Mouse (Mus musculus) natural killer cell, adult 2 months (primary cell): ENCODE measurements at regions not wholly inside any gene's neighbourhood (a gene's known extent, or its start where the extent isn't known, plus 50 kb on each side); places are given as distances from the start of the nearest gene placed in this dataset.

Experiments used
- DNase-seq, 2 experiments: peaks; one replicate each; pipeline ENCODE4 v3.0.0; 2022; ENCODE audit warnings: low spot score in 2 of 2

- DNase-seq: no peak
These were observed 208.9 kb downstream of the Tle3 start for GRCm38 (mm10) chr9:61581046-61581445.

GRCm38 (mm10) chr9:61578255-61578654 is 206.1 kb downstream of the Tle3 start:
- no peak for DNase-seq

- no peak for DNase-seq
These were observed 201.6 kb downstream of the Tle3 start for GRCm38 (mm10) chr9:61573634-61574359.

- no peak for DNase-seq
These were observed 190.9 kb downstream of the Tle3 start for GRCm38 (mm10) chr9:61563017-61563416.

GRCm38 (mm10) chr9:61561551-61561950 is 189.4 kb downstream of the Tle3 start:
- DNase-seq: no peak

GRCm38 (mm10) chr9:61558621-61559020 is 186.5 kb downstream of the Tle3 start:
- no peak for DNase-seq

GRCm38 (mm10) chr9:61557025-61557424 is 184.9 kb downstream of the Tle3 start:
- DNase-seq: no peak

GRCm38 (mm10) chr9:61555173-61555572 is 183.0 kb downstream of the Tle3 start:
- no peak for DNase-seq

- no peak for DNase-seq
These were observed 182.4 kb downstream of the Tle3 start for GRCm38 (mm10) chr9:61554611-61555010.

GRCm38 (mm10) chr9:61553626-61554025 is 181.5 kb downstream of the Tle3 start:
- no peak for DNase-seq

- no peak for DNase-seq
These were observed 179.2 kb downstream of the Tle3 start for GRCm38 (mm10) chr9:61551361-61551760.

- DNase-seq: no peak
These were observed 178.2 kb downstream of the Tle3 start for GRCm38 (mm10) chr9:61550326-61550725.

- no peak for DNase-seq
These were observed 177.6 kb downstream of the Tle3 start for GRCm38 (mm10) chr9:61549692-61550241.

- no peak for DNase-seq
These were observed 165.4 kb downstream of the Tle3 start for GRCm38 (mm10) chr9:61537316-61538189.

- DNase-seq: no peak
These were observed 161.1 kb downstream of the Tle3 start for GRCm38 (mm10) chr9:61533237-61533636.

- DNase-seq: no peak
These were observed 158.3 kb downstream of the Tle3 start for GRCm38 (mm10) chr9:61530263-61531045.

GRCm38 (mm10) chr9:61528286-61528865 is 156.2 kb downstream of the Tle3 start:
- DNase-seq: no peak

- DNase-seq: no peak
These were observed 155.4 kb downstream of the Tle3 start for GRCm38 (mm10) chr9:61527491-61528056.

- no peak for DNase-seq
These were observed 148.0 kb downstream of the Tle3 start for GRCm38 (mm10) chr9:61520136-61520535.

- DNase-seq: no peak
These were observed 145.7 kb downstream of the Tle3 start for GRCm38 (mm10) chr9:61517906-61518305.

GRCm38 (mm10) chr9:61511436-61511835 is 139.3 kb downstream of the Tle3 start:
- no peak for DNase-seq
